Mouse (Mus musculus): ENCODE measurements around the gene Egfr. TPM values are rescaled to one million over a fixed set of nuclear protein-coding genes. Genes with fewer than 3 reads are reported as not detected.

The Egfr gene
- polyA plus RNA-seq, 1 experiment from 2014 or later, result 2.6 TPM

Other genes with a start within 250 kb of the Egfr start
- 27.1 and 31.6 TPM in 2 replicates for gene Sec61g, start 243.7 kb upstream of the Egfr start, polyA plus RNA-seq (2016; fragmentation: Nextera tagmentation; extraction: Ambion mirVana)
- gene Fbxo48, start 199.2 kb downstream of the Egfr start, polyA plus RNA-seq (2016; fragmentation: Nextera tagmentation; extraction: Ambion mirVana), result 1.1 and 1.3 TPM in 2 replicates

Measured in heart, embryonic 12.5 days (tissue).